Mouse (Mus musculus) hindbrain, embryonic 13.5 days (tissue): ENCODE data around the gene Atp23. TPM values are rescaled to one million over a fixed set of nuclear protein-coding genes. Genes with fewer than 3 reads are reported as not detected.

Source experiments
- polyA plus RNA-seq: library from polyadenylated mRNA; unstranded; fragments of >200 nt; fragmentation: Nextera tagmentation; extraction: Ambion mirVana; gene quantifications from 2 replicates; pipeline ENCODE4 v1.2.1, GENCODE M21; 2015

Atp23 gene
- polyA plus RNA-seq, 1 experiment from 2014 or later, result 10.6 TPM

Other genes starting within 250 kb of the Atp23 start
- 18.9 and 19.8 TPM in 2 replicates for gene Ctdsp2, start 77.4 kb upstream of the Atp23 start, polyA plus RNA-seq
- 5.5 and 5.9 TPM in 2 replicates for gene Avil, start 99.4 kb upstream of the Atp23 start, polyA plus RNA-seq
- 63.4 and 65.5 TPM in 2 replicates for gene Tsfm, start 129.5 kb upstream of the Atp23 start, polyA plus RNA-seq
- gene Mettl1, start 140.1 kb upstream of the Atp23 start, polyA plus RNA-seq, result 21.6 and 22.8 TPM in 2 replicates
- 0.12 and 0.28 TPM in 2 replicates for gene Eef1akmt3, start 140.2 kb upstream of the Atp23 start, polyA plus RNA-seq
- 0.23 and 0.27 TPM in 2 replicates for gene Cyp27b1, start 146.9 kb upstream of the Atp23 start, polyA plus RNA-seq
- 5.8 and 5.9 TPM in 2 replicates for gene March9, start 158.8 kb upstream of the Atp23 start, polyA plus RNA-seq
- gene Cdk4, start 162.2 kb upstream of the Atp23 start, polyA plus RNA-seq, result 1,183 and 1,237 TPM in 2 replicates
- gene Tspan31, start 168.9 kb upstream of the Atp23 start, polyA plus RNA-seq, result 122 and 129 TPM in 2 replicates
- gene Agap2, start 173.9 kb upstream of the Atp23 start, polyA plus RNA-seq, result 3.0 and 3.1 TPM in 2 replicates
- gene Os9, start 219.8 kb upstream of the Atp23 start, polyA plus RNA-seq, result 144 and 146 TPM in 2 replicates